In genomic region chr10:117709326-117709830, GRCm38 (mm10) we compare ENCODE assay signal across 8 mouse cellular contexts. TPM values are rescaled to one million over a fixed set of nuclear protein-coding genes. Genes with fewer than 3 reads are reported as not detected.
DNase-seq lines count a peak whose midpoint lies in the region; ATAC-seq and TF ChIP-seq lines count a peak whose summit lies in the region.

No protein-coding gene starts in this region.

- no peak overlapping the region; the same call in 1 of the 2 replicates for H3K27ac ChIP-seq in embryonic facial prominence, embryonic 14.5 days (replicated peaks; ENCODE audit: low read depth, low read length)
- peak overlapping the region; percentile 97; the same call in 1 of the 2 replicates for H3K27ac ChIP-seq in intestine, postnatal 0 days (ENCODE audit: low read depth, low read length)
- H3K27ac ChIP-seq in neural tube, embryonic 14.5 days (ENCODE audit: low read depth, low read length) = no peak overlapping the region

- DNase-seq in lung, adult 2 months = no peak
- DNase-seq in lung, postnatal 4 days = no peak
- DNase-seq in embryonic facial prominence, embryonic 14.5 days (ENCODE audit: low spot score) = no peak
- DNase-seq in right cerebral cortex, postnatal 36 days (ENCODE audit: low spot score in 2 of 2) = no peak
- no peak for DNase-seq in layer of hippocampus, adult 18-20 months (ENCODE audit: low spot score in 2 of 2)
- no peak for DNase-seq in spleen, postnatal 10 days (ENCODE audit: low spot score in 2 of 2)

- TF ChIP-seq CTCF in lung, adult 2 months (IDR thresholded peaks at IDR 0.05; ENCODE audit: insufficient read depth, low read length) = no peak
- TF ChIP-seq CTCF in intestine, postnatal 0 days (IDR thresholded peaks at IDR 0.05; ENCODE audit: low read depth) = no peak

- H3K27me3 ChIP-seq in embryonic facial prominence, embryonic 14.5 days (replicated peaks; ENCODE audit: control insufficient read depth, insufficient read depth, low read length) = no peaks in the 10 kb centered on the region
- no peaks in the 10 kb centered on the region for H3K27me3 ChIP-seq in intestine, postnatal 0 days (replicated peaks; ENCODE audit: control insufficient read depth, insufficient read depth, low read length)
- no peaks in the 10 kb centered on the region for H3K27me3 ChIP-seq in neural tube, embryonic 14.5 days (ENCODE audit: control insufficient read depth, insufficient read depth, low read length)

- H3K4me1 ChIP-seq in lung, adult 2 months (ENCODE audit: control insufficient read depth, insufficient read depth, low read length) = peaks cover 7% of the 10 kb centered on the region
- H3K4me1 ChIP-seq in embryonic facial prominence, embryonic 14.5 days (ENCODE audit: control insufficient read depth, insufficient read depth, low read length) = peaks cover 8% of the 10 kb centered on the region; the same call in 1 of the 2 replicates
- H3K4me1 ChIP-seq in intestine, postnatal 0 days (replicated peaks; ENCODE audit: control insufficient read depth, insufficient read depth, low read length) = 0 out of 2 replicates have a peak, but pooled peaks cover 5% of the 10 kb centered on the region
- H3K4me1 ChIP-seq in neural tube, embryonic 14.5 days (ENCODE audit: control insufficient read depth, insufficient read depth, low read length) = peaks cover 20% of the 10 kb centered on the region; the same call in 1 of the 2 replicates

- WGBS in lung, adult 2 months = 17% methylated on average over 12 of the region's 12 CpGs
- WGBS in embryonic facial prominence, embryonic 14.5 days = 45% methylated on average over 12 of the region's 12 CpGs
- WGBS in intestine, postnatal 0 days = 19% methylated on average over 12 of the region's 12 CpGs
- WGBS in neural tube, embryonic 14.5 days = 58% methylated on average over 12 of the region's 12 CpGs

- TF ChIP-seq POLR2A in lung, adult 2 months (IDR thresholded peaks at IDR 0.05; ENCODE audit: borderline replicate concordance, extremely low read depth, low read depth, low read length) = no peak

- no peaks in the 10 kb centered on the region for H3K9me3 ChIP-seq in embryonic facial prominence, embryonic 14.5 days (ENCODE audit: control insufficient read depth, low read length)
- H3K9me3 ChIP-seq in intestine, postnatal 0 days (ENCODE audit: control insufficient read depth) = no peaks in the 10 kb centered on the region
- no peaks in the 10 kb centered on the region for H3K9me3 ChIP-seq in neural tube, embryonic 14.5 days (ENCODE audit: control insufficient read depth, low read length)

- H3K4me3 ChIP-seq in lung, adult 2 months (replicated peaks; ENCODE audit: extremely low read depth, low read depth, low read length) = peak overlapping the region; percentile 88
- peak overlapping the region; percentile 98 for H3K4me3 ChIP-seq in embryonic facial prominence, embryonic 14.5 days (ENCODE audit: low read depth, low read length)
- peak overlapping the region; percentile 93 for H3K4me3 ChIP-seq in intestine, postnatal 0 days (ENCODE audit: low read depth, low read length)
- H3K4me3 ChIP-seq in neural tube, embryonic 14.5 days (ENCODE audit: low read depth, low read length) = peak overlapping the region; percentile 93

- H3K36me3 ChIP-seq in embryonic facial prominence, embryonic 14.5 days (ENCODE audit: control insufficient read depth, insufficient read depth, low read length) = peaks cover 43% of the 10 kb centered on the region
- H3K36me3 ChIP-seq in intestine, postnatal 0 days (ENCODE audit: control insufficient read depth, insufficient read depth) = peaks cover 29% of the 10 kb centered on the region
- peaks cover 9% of the 10 kb centered on the region for H3K36me3 ChIP-seq in neural tube, embryonic 14.5 days (ENCODE audit: control insufficient read depth, insufficient read depth, low read length)

- H3K4me2 ChIP-seq in embryonic facial prominence, embryonic 14.5 days (ENCODE audit: low read depth, low read length) = peak overlapping the region; percentile 75
- H3K4me2 ChIP-seq in intestine, postnatal 0 days (replicated peaks; ENCODE audit: low read depth) = peak overlapping the region; percentile 74
- peak overlapping the region; percentile 81 for H3K4me2 ChIP-seq in neural tube, embryonic 14.5 days (ENCODE audit: low read depth, low read length)

- ATAC-seq in embryonic facial prominence, embryonic 14.5 days (ENCODE audit: low read depth) = no peak
- ATAC-seq in intestine, postnatal 0 days = no peak
- ATAC-seq in neural tube, embryonic 14.5 days (ENCODE audit: low read depth) = no peak

- H3K9ac ChIP-seq in embryonic facial prominence, embryonic 14.5 days (ENCODE audit: low read depth, low read length) = peak overlapping the region; percentile 100
- peak overlapping the region; percentile 97 for H3K9ac ChIP-seq in intestine, postnatal 0 days (ENCODE audit: low read depth, low read length)
- peak overlapping the region; percentile 100 for H3K9ac ChIP-seq in neural tube, embryonic 14.5 days (replicated peaks; ENCODE audit: low read depth, low read length)

RNA-seq across cellular contexts. Expression of gene Mdm2, which starts 1.2 kb away (rescaled TPM):
- 39.0 and 39.7 TPM in 2 replicates for polyA plus RNA-seq in lung, adult 2 months (2012; rRNA removed)
- polyA plus RNA-seq in embryonic facial prominence, embryonic 14.5 days (2014; fragmentation: Nextera tagmentation; extraction: Ambion mirVana) = 33.8 and 34.1 TPM in 2 replicates
- polyA plus RNA-seq in intestine, postnatal 0 days (2015; fragmentation: Nextera tagmentation; extraction: Ambion mirVana) = 16.5 and 19.8 TPM in 2 replicates
- 57.9 and 63.5 TPM in 2 replicates for polyA plus RNA-seq in neural tube, embryonic 14.5 days (2014; fragmentation: Nextera tagmentation; extraction: Ambion mirVana)
- 10 to 100 TPM; 54.3 to 61.9 TPM for total RNA-seq in layer of hippocampus, adult 18-20 months (2021)

RNA-seq across cellular contexts. Expression of gene Slc35e3, which starts 36.8 kb away (rescaled TPM):
- polyA plus RNA-seq in lung, adult 2 months (2012; rRNA removed) = 15.8 and 19.1 TPM in 2 replicates
- 15.5 and 19.4 TPM in 2 replicates for polyA plus RNA-seq in embryonic facial prominence, embryonic 14.5 days (2014; fragmentation: Nextera tagmentation; extraction: Ambion mirVana)
- polyA plus RNA-seq in intestine, postnatal 0 days (2015; fragmentation: Nextera tagmentation; extraction: Ambion mirVana) = 13.5 TPM in 2 replicates
- 20.5 and 27.5 TPM in 2 replicates for polyA plus RNA-seq in neural tube, embryonic 14.5 days (2014; fragmentation: Nextera tagmentation; extraction: Ambion mirVana)
- 10 to 100 TPM; 31.1 to 32.5 TPM for total RNA-seq in layer of hippocampus, adult 18-20 months (2021)
